Mouse (Mus musculus) activated CD4-positive, CD25-positive, alpha-beta regulatory T cell, adult 4 months (primary cell): ENCODE data around the gene Grrp1. TPM values are rescaled to one million over a fixed set of nuclear protein-coding genes. Genes with fewer than 3 reads are reported as not detected.

ENCODE experiments used
- ATAC-seq: one replicate; pipeline ENCODE4 v1.8.0; 2017
- polyA plus RNA-seq, 2 experiments: library from polyadenylated mRNA; unstranded; fragments of 100-300 nt; shearing (Covaris generic); gene quantifications; one replicate each; pipeline ENCODE4 v1.2.1; 2017

The Grrp1 gene
- polyA plus RNA-seq, 2 experiments from 2014 or later: not detected

DNA sequence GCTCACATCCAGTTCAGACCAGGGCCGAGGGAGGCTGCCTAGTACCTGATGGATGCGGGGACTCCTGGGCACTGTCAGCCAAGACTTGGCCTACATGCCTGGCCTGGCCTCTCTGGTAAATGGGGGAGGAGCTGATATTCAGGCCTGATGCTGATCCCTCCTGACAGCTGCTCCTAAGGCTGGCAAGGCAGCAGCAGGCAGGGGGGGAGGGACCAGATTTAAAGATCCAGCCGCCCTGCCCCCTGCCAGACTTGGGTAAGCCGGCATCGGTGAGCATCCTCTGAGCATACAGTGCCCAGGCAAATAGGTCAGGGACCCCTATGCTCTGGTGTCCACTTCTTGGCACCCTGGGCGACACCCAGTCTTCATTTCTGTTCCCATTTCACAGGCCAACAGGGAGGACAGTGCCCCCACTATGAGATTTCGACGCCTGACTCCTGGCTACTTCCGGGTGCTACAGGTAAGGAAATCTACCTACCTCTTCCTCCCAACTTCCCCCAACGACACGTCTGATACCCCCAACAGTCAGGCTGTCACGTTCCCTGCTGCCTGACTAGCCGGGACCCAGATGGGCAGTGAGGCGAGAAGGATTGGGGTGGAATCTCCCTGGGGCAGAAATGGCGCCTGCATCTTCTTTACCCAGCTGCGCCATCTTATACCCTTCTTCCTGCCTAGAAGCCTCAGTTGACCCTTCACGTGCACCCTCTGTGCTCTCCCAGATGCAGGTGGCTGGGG, 10.2 kb downstream of the Grrp1 start, which contains the start of gene E130218I03Rik:
Gene E130218I03Rik (plus strand): TSS at position 147 of the 735 bp plus-strand sequence.
- no peak for ATAC-seq

DNA sequence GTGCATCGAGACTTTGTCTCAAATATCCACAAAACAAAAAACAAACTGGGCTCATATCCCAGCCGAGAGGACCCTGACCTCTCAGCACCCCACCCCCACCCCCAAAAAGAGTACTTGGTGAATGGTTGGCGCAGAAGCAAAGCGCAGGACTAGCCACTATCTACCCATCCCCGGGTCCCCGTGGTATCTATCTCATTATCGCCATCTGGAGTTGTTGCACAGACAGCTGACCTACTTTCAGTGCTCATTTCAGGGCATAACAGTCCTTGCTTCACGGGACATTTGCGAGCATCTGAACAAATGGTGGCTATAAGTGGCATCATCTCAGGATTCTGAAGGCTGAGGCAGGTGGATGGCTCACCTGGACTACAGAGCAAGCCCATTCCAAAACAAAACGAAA, 15.2 kb downstream of the Grrp1 start:
- ATAC-seq: no peak

DNA sequence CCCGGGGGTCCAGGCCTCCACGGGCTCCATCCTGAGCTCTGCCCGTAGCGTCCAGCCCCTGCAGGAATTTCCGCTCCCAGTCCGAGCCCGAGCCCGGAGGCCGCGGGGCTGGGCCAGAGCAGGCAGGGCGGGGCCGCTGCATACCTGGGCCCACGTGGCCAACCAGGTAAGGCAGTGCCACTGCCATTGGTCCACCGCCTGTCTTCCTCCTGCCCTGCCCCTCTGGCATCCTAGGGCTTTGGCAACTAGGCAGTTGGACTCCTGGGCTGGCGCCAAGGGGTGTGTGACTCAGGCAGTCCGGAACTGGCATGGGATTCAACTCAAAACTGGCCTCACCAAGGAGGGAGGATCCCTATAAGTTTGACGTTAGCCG, 15.6 kb downstream of the Grrp1 start, which contains the start of gene Cnksr1:
Gene Cnksr1 (minus strand): TSS at position 121 of the 373 bp plus-strand sequence.
- no peak for ATAC-seq

DNA sequence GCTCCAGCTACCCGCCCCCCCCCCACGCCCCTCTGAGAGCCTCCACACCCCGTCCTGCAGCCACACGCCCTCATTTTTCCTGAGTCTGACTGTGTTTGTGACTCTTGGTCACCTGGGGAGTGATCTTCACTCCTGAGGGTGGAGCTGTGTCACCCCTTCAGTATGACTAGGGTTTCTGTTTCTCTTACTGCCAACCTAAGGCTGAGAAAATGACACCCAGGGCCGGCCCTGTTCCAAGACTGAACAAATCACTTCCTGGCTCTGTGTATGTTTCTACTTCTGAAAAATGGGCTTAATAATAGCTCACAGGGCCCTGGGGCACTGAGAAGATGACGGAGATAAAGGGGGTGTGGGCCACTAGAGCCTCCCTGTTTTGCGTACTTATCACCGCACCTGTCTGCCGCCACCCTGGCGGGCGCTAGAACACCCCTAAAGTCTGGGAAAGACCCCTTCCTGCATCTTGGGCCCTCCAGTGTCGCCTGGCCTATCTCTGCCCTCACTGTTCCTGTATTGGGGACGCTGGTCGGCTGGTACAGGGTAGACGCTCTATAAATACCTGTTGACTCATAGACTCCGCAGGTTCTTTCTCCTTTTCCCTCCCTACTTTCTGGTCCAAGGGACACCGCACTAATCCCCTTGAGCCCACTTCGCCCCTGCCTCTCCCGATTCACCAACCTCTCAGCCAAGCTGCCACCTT, 16.2 kb downstream of the Grrp1 start:
- ATAC-seq: no peak

DNA sequence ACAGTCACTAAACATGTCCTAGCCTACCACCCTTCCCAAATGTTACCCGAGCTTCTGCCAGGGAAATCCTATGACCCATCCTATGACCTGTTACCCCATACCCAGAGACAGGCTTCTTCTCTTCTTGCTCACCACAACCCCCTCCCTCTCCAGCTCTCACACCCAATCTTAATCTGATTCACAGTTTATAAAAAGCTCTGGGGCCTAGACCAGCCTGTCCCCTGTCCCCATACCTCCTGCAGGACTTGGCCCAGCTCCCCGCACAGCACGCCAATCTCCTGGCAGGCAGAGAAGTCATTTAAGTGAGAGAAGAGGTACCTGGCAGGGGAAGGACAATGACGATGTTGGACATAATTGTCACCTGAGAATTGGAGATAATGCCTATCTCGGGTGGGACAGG, 19.0 kb downstream of the Grrp1 start:
- no peak for ATAC-seq

DNA sequence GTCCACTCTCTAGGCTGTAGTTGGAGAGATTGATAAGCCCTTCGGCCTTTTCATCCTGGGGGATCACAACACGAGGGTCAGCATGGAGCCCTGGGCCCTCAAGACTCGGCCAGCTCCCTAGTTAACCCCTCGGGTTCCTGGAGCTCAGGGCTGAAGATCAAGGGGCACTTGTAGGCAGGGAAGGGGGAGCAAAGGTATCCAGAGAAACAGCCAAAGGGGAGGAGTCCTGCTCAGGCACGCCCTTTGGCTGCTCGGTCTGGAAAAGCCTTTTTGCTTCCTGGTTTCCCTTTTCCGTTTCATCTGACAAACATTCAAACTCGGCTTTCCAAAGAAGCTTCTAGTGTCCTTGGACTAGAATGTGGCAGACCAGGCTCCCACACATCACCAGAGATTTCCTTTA, 23.5 kb downstream of the Grrp1 start:
- ATAC-seq: no peak

DNA sequence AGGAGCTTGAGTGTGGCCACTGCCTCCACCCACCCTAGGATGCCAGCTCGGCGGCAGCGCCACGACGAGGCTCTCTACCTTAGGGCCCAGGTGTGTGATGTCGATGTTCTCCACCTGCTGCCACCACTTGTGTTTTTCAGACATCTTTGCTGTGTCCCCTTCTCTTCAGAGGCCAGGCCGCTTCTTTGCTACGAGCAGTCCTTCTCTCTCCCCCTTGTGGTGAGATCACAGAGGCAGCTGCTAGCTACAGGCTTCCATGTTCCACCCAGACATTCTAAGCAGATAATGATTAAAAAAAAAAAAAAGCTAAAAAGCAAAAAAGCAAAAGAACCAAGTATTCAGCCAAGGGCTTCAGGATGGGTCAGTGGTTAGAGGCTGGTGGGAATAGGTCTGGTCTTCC, 26.7 kb downstream of the Grrp1 start, which contains the start of gene Catsper4:
Gene Catsper4 (minus strand): TSS at position 190 of the 400 bp plus-strand sequence.
- no peak for ATAC-seq

DNA sequence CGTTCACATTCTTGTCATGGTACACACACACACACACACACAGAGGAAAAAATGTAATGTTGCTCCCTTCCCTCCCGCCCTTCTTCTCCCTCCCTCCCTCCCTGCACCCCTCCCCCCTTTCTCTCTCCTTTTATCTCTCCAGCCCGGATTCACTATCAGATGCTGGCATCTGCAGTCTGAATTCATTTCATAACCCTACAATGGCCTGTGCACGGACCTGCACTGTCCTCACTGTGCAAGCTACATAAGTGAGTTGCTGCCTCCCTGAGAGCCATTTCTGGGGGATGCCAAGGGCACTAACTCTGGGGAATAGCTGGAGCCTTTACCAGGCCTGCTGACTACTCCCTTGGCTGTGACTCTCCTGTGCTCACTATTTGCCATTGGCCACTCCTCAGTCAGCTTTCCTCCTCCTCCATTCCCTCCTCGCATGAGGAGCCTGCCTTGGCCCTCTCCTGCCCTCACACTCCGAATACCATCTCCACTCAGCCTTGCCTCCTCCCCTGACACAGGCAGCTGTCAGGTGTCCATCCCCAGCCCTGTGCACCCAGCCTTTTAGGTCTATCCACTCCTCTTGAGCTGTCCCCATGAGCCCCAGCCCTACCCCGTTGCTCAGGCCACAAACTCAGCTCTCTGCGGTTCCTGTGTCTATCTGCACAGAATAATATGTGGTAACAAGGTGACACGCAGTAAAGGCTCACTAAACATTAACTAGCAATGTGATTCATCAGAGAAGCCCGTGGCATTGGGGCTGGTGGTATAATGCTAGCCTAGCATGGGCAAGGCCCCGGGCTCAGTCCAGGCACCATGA, 30.9 kb downstream of the Grrp1 start:
- ATAC-seq: no peak

DNA sequence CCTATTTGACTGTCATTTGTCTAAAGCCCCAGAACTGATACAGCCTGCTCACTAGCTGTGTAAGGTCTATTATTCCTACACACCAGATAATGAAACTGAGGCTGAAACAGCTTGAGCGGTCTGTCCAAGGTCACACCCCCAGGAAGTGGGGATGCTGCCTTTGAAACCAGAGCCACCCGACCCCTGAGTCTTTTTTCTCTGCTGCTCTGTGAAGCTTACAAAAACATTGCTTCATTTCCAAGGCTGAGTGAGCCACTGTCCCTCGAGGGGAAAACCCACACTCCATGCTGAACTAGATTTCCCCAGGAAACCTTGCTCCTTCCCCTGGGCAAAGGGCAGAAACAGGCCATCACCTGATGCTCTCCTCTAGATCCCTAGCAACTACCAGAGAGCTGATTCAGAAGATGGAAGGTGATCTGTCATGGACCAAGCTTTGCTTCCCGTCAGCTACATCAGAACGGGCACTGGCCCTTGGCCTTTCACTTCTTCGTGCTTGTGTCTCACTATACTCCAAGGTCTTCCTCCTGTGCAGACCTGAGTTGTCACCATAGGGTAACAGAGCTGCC, 47.3 kb downstream of the Grrp1 start:
- no peak for ATAC-seq

DNA sequence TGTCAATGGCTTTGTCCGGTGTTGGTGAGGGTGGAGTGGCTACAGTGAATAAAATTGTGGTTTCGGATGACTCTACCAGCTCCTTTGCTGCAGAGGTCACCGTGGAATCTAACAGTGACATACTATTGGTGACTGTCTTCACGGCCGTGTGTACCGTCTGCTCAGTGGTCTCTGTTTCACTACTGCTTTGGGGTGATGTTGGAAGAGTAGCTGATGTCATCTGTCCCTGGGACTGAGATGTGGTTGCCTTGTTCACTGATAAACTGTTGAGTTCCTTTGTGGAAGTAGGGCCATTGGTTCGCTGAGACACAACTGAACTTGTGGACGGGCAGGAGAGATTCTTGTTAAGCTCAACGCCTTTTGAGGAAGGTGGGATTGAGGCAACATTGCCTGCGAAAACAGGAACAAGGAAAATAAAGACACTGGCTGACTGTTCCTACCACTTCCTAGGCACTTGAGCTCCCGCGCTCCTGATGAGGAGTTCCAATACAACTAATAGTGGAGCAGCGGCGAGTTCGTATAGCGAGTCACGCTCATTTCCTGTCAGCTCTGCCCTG, 50.5 kb downstream of the Grrp1 start:
- no peak for ATAC-seq

DNA sequence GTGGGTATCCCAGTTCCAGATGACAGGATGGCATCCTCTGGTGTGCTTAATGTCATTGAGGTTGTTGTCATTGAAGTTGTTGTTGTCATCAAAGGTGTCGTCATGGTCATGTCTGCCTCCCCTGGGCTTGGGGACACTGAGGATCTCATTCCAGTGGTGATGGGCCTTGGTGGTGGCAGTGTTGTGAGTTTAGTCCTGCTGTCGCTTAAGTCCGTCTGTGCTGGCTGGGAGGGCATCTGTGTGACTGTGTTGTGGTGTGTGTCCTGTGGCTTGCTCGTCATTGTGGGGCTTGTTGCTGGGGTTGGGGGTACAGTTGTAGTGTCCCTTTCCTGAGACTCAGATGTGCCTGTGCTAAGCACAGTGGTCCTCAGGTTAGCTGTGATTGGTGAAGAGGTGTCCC, 51.0 kb downstream of the Grrp1 start, which contains the start of gene Gm7534:
Gene Gm7534 (minus strand): TSS at position 101 of the 400 bp plus-strand sequence.
- no peak for ATAC-seq

Other genes with a start within 250 kb of the Grrp1 start
- not detected for gene Lin28a, start 235.3 kb downstream of the Grrp1 start, polyA plus RNA-seq
- under 1 TPM; 0.33 to 0.37 TPM for gene Zfp683, start 200.3 kb downstream of the Grrp1 start, polyA plus RNA-seq
- 10 to 100 TPM; 15.7 to 20.2 TPM for gene Crybg2, start 193.3 kb downstream of the Grrp1 start, polyA plus RNA-seq
- gene Cd52, start 159.0 kb downstream of the Grrp1 start, polyA plus RNA-seq: 1,000 to 10,000 TPM; 3,607 to 4,442 TPM
- 10 to 100 TPM; 33.7 to 34.2 TPM for gene Ubxn11, start 151.5 kb downstream of the Grrp1 start, polyA plus RNA-seq
- gene Sh3bgrl3, start 125.3 kb downstream of the Grrp1 start, polyA plus RNA-seq: 1,000 to 10,000 TPM; 1,097 to 1,279 TPM
- 100 to 1,000 TPM in 1 of 2 experiments, 10 to 100 TPM in 1; 63.2 to 139 TPM for gene Cep85, start 67.0 kb downstream of the Grrp1 start, polyA plus RNA-seq
- gene Gm7534, start 51.1 kb downstream of the Grrp1 start, polyA plus RNA-seq: under 1 TPM in 1 of 2 experiments, not detected in 1; 0.15 TPM
- not detected for gene Catsper4, start 26.7 kb downstream of the Grrp1 start, polyA plus RNA-seq
- not detected for gene Cnksr1, start 15.7 kb downstream of the Grrp1 start, polyA plus RNA-seq
- gene E130218I03Rik, start 10.4 kb downstream of the Grrp1 start, polyA plus RNA-seq: 1 to 10 TPM in 1 of 2 experiments, under 1 TPM in 1; 0.37 to 6.4 TPM
- 1 to 10 TPM; 5.1 to 6.4 TPM for gene Zfp593, start 8.5 kb downstream of the Grrp1 start, polyA plus RNA-seq
- gene Gm30191, start 7.2 kb downstream of the Grrp1 start, polyA plus RNA-seq: not detected
- 10 to 100 TPM; 17.2 to 19.1 TPM for gene Pdik1l, start 33.8 kb upstream of the Grrp1 start, polyA plus RNA-seq
- gene Trim63, start 61.0 kb upstream of the Grrp1 start, polyA plus RNA-seq: not detected
- gene Slc30a2, start 89.1 kb upstream of the Grrp1 start, polyA plus RNA-seq: under 1 TPM; 0.24 to 0.85 TPM
- gene Extl1, start 129.7 kb upstream of the Grrp1 start, polyA plus RNA-seq: 1 to 10 TPM in 1 of 2 experiments, under 1 TPM in 1; 0.16 to 1.4 TPM
- gene Pafah2, start 142.2 kb upstream of the Grrp1 start, polyA plus RNA-seq: under 1 TPM; 0.70 to 0.90 TPM
- gene Stmn1, start 214.2 kb upstream of the Grrp1 start, polyA plus RNA-seq: 100 to 1,000 TPM; 262 to 341 TPM
- 10 to 100 TPM; 23.9 to 27.1 TPM for gene Paqr7, start 242.6 kb upstream of the Grrp1 start, polyA plus RNA-seq